Mouse (Mus musculus) T-helper 1 cell (primary cell): Measurements from ENCODE around the gene 6430531B16Rik.

Experiments
- in situ Hi-C: fragments of 300-600 bp; cut with MboI, MseI; formaldehyde crosslinking; loops from one replicate; pipeline ENCODE4 v1.15.1; 2025; ENCODE audit warnings: high pct_unique_total_duplicates

The 6430531B16Rik gene

GRCm38 (mm10) chr7:139971436-139971835 lies 7.1 kb downstream of the 6430531B16Rik start:
- in situ Hi-C loops = loop anchor here (10.0 kb wide), 1 partner anchor 93 kb away; no protein-coding TSS in a partner anchor

DNA sequence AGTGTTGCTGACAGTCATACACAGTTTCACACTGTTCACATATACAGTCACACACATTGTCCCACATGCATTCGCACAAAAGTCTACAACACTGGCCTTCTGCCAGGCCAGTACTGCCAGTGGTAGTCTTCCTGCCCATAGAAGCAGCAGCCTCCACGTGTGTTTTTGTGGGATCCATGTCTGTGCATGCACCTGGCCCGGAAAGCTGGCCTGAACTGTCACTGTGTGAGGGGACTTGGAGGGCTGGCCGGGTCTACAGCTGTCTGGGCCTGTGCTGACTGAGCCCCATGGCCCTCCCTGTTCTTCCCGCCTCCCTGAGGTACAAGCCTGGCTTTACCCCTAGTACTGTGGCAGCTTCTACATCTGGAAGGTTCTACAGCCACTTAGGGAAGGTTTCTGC lies 7.6 kb downstream of the 6430531B16Rik start:
- in situ Hi-C loops = loop anchor here (10.0 kb wide), 1 partner anchor 94 kb away; no protein-coding TSS in a partner anchor

DNA sequence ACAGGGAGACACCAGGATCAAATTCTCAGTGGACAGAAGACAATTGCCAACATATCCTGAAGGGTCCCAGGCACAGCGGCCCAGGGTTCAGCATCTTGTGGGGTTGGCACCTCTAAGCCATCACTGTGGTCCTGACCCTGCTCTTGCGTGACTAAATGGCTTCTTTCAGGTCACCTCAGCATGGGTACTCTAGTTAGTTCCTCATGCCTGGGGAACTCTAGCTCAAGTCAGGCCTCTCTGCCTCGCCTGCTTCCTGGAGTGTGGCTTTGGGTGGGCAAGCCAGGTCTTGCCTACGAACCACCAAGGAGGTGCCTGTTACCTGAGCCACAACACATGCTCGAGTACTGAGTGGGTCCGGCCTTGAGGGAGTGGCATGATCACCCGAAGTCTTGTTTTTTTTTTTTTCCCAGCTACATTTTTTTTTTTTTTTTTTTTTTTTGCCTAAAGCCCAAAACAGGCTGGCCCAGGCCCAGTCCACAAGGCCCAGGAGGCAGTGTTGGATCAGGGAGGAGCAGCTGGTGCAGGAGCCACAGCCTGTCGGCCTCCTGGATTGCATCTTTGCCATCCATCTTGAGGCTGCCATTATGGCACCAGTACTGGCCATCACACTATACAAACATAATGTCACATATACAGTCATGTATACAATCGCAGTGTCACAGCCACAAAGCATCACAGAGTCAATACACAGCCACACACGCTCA lies 8.2 kb downstream of the 6430531B16Rik start:
- in situ Hi-C loops = loop anchor here (10.0 kb wide), 1 partner anchor 94 kb away; no protein-coding TSS in a partner anchor

- in situ Hi-C loops = loop anchor here (10.0 kb wide), 1 partner anchor 95 kb away; no protein-coding TSS in a partner anchor
These were observed 9.0 kb downstream of the 6430531B16Rik start for GRCm38 (mm10) chr7:139969348-139970130.

DNA sequence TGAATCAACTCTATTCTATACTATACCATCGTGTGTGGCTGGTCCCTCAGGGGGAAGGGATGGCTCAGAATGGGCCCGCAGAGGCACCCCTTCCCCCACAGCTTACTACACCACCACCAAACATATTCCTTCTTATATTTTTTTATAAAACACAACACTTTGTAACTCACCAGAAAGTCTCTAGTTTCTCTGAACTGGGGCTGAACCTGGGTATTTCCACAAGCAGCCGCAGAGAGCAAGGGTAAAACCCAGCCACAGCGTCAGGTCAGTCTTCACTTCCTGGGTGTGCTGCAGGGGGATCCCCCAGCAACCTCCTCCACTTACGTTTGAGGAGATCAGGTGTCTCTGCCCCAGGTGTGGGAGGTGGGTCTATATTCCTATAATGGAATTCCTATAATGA lies 10.1 kb downstream of the 6430531B16Rik start:
- in situ Hi-C loops = no loop called here

DNA sequence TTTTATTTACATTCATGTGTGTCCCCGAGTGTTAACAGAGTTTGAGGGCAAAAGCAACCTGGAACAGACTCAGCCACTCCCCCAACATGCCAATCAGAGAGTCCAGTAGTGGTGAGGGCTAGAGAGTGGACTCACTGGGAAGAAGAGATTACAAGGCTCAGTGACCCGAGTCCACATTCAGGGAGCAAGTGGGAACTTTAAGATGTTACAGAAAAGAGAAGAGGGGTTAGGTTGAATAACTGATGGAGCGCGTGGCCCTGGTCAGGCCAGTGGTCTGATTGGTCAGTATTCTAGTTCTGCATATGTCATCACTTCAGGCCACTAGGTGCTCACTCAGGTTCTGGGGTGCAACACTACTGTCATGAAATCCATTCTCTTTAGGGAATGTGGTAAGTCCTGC lies 11.4 kb downstream of the 6430531B16Rik start:
- in situ Hi-C loops = no loop called here

DNA sequence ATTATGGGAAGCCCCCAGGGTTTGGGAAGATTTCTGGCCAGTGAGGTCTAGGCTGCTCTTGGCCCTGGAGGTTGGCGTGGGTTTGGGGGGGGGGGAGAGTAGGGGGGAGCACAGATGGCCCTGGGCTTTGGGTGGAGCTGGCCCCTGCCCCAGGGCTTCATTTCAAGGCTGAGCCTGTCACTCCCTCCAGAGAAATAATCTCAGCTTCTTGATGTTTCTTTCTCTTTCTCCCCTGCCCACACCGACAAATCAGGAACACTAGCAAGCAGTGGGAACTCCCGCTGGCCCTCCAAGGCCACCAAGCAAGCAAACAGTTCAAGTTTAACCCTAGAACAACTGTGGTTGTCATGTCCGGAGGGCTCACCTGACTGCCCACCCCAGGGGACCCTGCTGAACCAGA lies 14.7 kb downstream of the 6430531B16Rik start:
- in situ Hi-C loops = no loop called here

DNA sequence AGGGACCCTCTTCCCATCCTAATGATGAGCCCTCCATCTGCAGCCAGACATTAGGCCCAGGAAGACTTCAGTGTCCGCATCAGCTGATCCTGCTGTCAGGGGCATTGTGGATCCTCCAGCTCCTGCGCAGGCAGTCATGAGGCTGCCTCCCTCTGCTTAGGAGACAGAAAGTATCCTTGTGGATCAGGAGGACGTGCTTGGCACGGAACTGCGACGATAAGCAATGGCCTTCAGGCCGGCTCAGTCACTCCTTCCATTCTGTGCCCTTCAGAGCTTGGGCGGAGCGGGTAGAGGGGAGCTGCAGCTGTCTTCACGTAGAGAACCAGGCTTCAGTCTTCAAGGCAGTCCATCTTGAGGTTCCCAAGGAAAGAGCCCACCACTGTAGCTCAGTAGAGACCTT lies 17.4 kb downstream of the 6430531B16Rik start:
- in situ Hi-C loops = no loop called here

GRCm38 (mm10) chr7:139957958-139958357 lies 20.6 kb downstream of the 6430531B16Rik start:
- in situ Hi-C loops = no loop called here

DNA sequence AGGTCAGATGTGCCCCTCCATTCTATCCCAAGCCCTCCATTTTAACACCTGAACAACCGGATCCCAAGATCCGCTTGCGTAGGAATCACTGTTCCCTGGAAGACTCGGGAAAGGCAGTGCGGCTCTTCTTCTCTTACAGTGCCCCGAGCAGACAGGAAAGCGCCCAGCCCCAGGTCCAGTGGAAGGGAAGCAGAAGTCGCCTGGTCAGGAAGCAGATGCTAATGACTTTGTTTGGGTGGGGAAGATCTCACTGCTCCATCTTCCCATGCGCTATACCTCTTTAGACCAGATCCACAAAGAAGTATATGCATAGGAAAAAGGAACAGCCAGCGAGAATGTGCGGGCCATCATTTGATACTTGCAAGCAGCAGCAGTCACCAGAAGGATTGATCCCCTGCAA lies 21.1 kb downstream of the 6430531B16Rik start:
- in situ Hi-C loops = no loop called here

DNA sequence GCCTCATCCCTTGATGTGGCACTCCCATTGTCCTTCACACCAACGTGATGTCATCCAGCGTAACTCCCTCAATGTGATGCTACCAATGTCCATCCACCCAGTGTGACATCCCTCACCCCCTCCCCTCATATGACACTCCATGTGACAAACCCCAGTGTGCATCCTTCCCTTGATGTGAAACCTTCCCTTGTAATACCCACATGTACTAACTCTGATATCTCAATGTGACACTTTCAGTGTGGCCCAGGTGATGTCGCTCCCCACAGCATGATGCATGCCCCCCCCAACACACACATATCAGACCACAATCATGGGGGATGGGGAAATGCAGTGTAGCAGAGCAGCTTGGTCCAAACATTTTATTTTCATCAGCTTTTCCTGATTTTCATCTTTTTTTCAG lies 21.9 kb downstream of the 6430531B16Rik start:
- in situ Hi-C loops = no loop called here

DNA sequence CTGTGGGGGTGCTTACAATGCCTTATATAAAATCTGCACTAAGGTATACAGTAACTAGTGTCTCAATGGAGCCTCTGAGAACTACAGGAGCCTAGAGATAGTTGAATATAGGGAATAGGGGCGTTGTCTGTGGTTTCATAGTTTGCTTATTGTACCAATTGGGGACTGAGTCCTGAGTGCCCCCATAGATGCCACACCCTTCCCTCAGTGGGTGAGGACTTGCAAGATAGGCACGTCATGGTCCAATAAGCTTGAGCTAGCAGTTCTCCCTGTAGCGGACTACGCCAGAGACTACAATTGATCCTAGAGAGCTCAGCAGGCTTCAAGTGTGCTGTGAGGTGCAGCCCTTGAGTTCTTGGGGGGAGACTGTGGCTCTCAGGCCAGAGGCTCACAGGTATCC lies 23.1 kb downstream of the 6430531B16Rik start:
- in situ Hi-C loops = no loop called here

DNA sequence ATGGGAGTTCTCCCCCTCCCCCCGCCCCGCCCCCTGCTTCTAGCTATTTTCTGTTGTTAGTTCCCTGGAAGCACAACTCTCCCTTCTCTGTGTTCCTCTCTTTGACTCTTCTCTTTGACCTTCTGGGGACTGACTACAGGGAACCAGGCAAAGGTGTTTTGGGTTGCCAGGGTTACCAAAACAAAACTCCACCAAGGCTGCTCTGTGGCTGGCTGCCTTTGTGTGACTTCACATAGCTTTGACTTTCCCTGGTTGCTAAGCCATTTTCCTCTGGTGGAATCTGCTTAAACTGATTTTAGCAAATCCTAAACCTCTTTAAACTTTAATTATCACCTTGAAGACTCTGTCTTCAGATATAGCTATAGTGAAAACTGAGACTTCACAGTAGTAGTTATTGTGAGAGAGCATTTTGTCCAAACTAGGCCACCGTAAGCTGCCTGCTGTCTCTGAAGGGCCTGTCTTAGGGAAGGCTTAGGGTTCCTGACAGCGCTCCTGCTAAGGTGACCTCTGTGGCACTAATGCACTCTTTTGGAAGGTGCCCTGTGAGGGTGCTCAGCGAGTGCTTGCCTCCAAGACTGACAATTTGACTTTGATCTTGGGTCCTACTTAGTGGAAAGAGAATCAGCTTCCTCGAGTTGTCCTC lies 26.4 kb downstream of the 6430531B16Rik start:
- in situ Hi-C loops = no loop called here

GRCm38 (mm10) chr7:139951079-139951478 lies 27.5 kb downstream of the 6430531B16Rik start:
- in situ Hi-C loops = no loop called here

DNA sequence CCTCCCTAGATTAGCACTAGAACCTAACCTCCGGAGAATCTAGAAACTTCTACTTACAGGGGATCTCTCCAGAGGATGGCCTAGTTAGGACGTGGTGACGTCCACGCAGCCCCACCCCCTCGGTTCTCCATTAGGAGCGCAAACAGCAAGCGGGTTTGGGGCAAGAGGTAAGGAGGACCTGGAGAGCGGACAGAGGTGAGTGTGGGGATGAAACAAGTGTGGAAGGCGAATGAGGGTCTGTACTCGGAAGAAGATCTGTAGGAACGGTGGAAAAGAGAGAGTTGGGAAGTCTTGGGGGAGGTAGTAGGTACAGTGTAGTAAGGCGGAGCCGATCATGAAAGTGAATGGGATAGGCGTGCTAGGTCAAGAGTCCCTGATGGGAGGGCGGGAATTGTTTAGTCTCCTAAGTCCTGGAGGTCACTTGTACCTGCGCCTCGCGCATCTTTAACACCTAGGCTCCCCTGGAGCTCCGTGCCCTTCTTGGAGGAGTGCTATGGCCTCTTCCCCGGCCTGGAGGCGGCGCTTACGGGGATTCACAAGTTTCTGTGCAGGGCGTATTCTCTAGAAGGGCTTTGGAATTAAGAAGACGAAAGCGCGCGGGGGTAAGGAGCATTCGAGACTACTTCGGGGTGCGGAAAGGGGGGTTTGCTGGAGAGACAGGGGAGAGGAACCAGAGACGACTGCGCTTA lies 28.1 kb downstream of the 6430531B16Rik start:
- in situ Hi-C loops = no loop called here

- in situ Hi-C loops = no loop called here
These were observed 28.7 kb downstream of the 6430531B16Rik start for GRCm38 (mm10) chr7:139949893-139950282.

DNA sequence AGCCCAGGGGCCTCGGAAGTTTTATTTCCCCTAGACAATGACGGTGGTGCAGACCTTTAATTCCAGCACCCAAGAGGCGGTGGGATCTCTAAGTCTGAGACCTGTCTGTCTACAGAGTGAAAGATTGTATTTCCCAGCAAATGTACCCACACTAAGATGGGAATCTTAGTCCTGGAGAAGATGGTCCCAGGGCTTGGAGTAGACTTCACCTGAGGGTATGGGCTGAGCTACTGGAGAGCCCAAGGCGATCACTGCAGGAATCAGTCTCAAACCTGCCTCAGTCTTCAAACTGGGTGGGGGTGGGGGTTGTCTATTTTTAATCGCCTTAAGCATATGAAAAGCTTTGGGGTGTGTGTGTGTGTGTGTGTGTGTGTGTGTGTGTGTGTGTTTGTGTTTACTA lies 32.5 kb downstream of the 6430531B16Rik start:
- in situ Hi-C loops = no loop called here

GRCm38 (mm10) chr7:139945516-139945915 lies 33.0 kb downstream of the 6430531B16Rik start:
- in situ Hi-C loops = no loop called here

GRCm38 (mm10) chr7:139944291-139945240 lies 34.0 kb downstream of the 6430531B16Rik start:
- in situ Hi-C loops = no loop called here

DNA sequence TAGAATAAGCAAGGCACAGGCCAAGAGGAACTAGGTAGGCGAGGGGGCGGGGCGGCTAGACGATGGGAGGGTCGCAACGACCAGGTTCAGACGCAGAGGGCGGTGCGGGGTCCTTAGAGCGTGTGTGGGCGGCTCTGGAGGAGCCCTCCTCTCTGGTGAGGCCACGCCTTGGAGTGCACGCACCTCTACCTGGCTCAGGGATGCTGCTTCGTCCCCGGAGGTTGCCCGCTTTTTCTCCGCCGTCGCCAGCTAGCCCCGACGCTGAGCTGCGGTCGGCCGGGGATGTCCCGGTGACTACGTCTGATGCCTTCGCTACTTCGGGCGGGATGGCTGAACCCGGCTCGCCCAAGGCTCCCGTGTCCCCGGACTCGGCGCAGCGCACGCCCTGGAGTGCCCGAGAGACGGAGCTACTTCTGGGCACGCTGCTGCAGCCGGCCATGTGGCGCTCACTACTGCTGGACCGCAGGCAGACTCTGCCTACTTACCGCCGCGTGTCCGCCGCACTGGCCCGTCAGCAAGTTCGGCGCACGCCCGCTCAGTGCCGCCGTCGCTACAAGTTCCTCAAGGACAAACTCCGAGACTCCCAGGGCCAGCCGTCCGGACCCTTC lies 34.8 kb downstream of the 6430531B16Rik start, which contains the start of gene Utf1:
Utf1 (plus strand) TSS at position 116 of the 608 bp plus-strand sequence.
- in situ Hi-C loops = no loop called here
